Mouse (Mus musculus) lung, adult 2 months (tissue): Measurements from ENCODE around the gene Nhej1.

ENCODE experiments used
- CTCF ChIP-seq: fragments of 200-500 bp; IDR thresholded peaks from 2 replicates; pipeline ENCODE4 v1.5.1; 2011; ENCODE audit warnings: mild to moderate bottlenecking, low read length, control low read depth; ENCODE audit not compliant: insufficient read depth
- POLR2A ChIP-seq: fragments of 200-500 bp; IDR thresholded peaks from 2 replicates; pipeline ENCODE4 v1.6.1; 2011; ENCODE audit warnings: low read depth, mild to moderate bottlenecking, control low read depth, low read length, borderline replicate concordance; ENCODE audit errors: extremely low read depth

DNA sequence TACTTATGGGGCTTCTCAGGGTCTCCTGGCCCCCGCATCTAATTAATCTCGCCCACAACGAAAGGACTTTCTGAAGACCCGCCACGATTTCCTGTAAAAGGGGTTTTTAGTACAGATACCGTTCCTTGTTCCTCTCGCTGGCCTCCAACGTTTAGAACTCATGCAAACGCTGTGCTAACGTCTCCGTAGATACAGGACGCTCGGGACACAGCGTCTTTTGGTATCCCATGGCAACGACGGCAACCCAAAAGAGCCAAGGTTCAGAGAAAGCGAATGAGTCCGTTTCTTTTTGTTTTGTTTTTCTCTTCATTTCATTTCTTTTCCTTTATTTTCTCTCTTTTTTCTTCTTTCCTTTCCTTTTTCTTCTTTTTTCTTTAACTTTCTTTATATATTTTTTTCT, 189.6 kb downstream of the Nhej1 start, which contains the start of gene Cfap65:
- no peak for TF ChIP-seq CTCF
- TF ChIP-seq POLR2A, result no peak; the same call in 1 of the 2 replicates
